Mouse (Mus musculus): ENCODE data around the gene Arsb. TPM values are rescaled to one million over a fixed set of nuclear protein-coding genes. Genes with fewer than 3 reads are reported as not detected.

Arsb gene
- polyA plus RNA-seq, 1 experiment from 2014 or later: 7.0 TPM

- DNase-seq (ENCODE audit: low spot score): no peak
- ATAC-seq (ENCODE audit: low FRiP score): no peak
- Histone ChIP-seq H3K4me2 (replicated peaks; ENCODE audit: low read depth, low read length) (no peak overlapping the region), H3K4me1 (replicated peaks; ENCODE audit: control insufficient read depth, insufficient read depth, low read length) (no peaks in the 10 kb centered on the region), H3K27ac (ENCODE audit: low read depth, low read length) (no peak overlapping the region), H3K9me3 (ENCODE audit: control insufficient read depth, low read length) (no peaks in the 10 kb centered on the region), H3K4me3 (ENCODE audit: low read depth, low read length) (no peak overlapping the region), H3K27me3 (ENCODE audit: control insufficient read depth, insufficient read depth, low read length) (no peaks in the 10 kb centered on the region), H3K36me3 (ENCODE audit: control insufficient read depth, insufficient read depth, low read length) (no peaks in the 10 kb centered on the region), H3K9ac (ENCODE audit: low read depth, low read length) (no peak overlapping the region)
- 70% methylated on average over 5 of the region's 5 CpGs for WGBS
Measured at GRCm38 (mm10) chr13:93912326-93912915, 141.0 kb downstream of the Arsb start.

- Histone ChIP-seq H3K4me3 (ENCODE audit: low read depth, low read length) (no peak overlapping the region), H3K9ac (ENCODE audit: low read depth, low read length) (no peak overlapping the region), H3K9me3 (ENCODE audit: control insufficient read depth, low read length) (no peaks in the 10 kb centered on the region), H3K4me1 (replicated peaks; ENCODE audit: control insufficient read depth, insufficient read depth, low read length) (no peaks in the 10 kb centered on the region), H3K27ac (ENCODE audit: low read depth, low read length) (no peak overlapping the region), H3K36me3 (ENCODE audit: control insufficient read depth, insufficient read depth, low read length) (no peaks in the 10 kb centered on the region), H3K27me3 (ENCODE audit: control insufficient read depth, insufficient read depth, low read length) (no peaks in the 10 kb centered on the region), H3K4me2 (replicated peaks; ENCODE audit: low read depth, low read length) (no peak overlapping the region)
- 85% methylated on average over 3 of the region's 3 CpGs for WGBS
- ATAC-seq (ENCODE audit: low FRiP score) (no peak), DNase-seq (ENCODE audit: low spot score) (no peak)
Measured at GRCm38 (mm10) chr13:93914206-93914605, 142.8 kb downstream of the Arsb start.

- DNase-seq (ENCODE audit: low spot score) (no peak), ATAC-seq (ENCODE audit: low FRiP score) (no peak)
- Histone ChIP-seq H3K9ac (ENCODE audit: low read depth, low read length) (0 out of 2 replicates have a peak overlapping the region, but pooled peaks have one; percentile 24), H3K36me3 (ENCODE audit: control insufficient read depth, insufficient read depth, low read length) (no peaks in the 10 kb centered on the region), H3K27me3 (ENCODE audit: control insufficient read depth, insufficient read depth, low read length) (no peaks in the 10 kb centered on the region), H3K27ac (ENCODE audit: low read depth, low read length) (no peak overlapping the region), H3K4me2 (replicated peaks; ENCODE audit: low read depth, low read length) (no peak overlapping the region), H3K4me1 (replicated peaks; ENCODE audit: control insufficient read depth, insufficient read depth, low read length) (no peaks in the 10 kb centered on the region), H3K4me3 (ENCODE audit: low read depth, low read length) (no peak overlapping the region), H3K9me3 (ENCODE audit: control insufficient read depth, low read length) (no peaks in the 10 kb centered on the region)
- WGBS: 65% methylated on average over 16 of the region's 16 CpGs
Measured at GRCm38 (mm10) chr13:93915641-93916570, 144.5 kb downstream of the Arsb start.

- Histone ChIP-seq H3K36me3 (ENCODE audit: control insufficient read depth, insufficient read depth, low read length) (no peaks in the 10 kb centered on the region), H3K27me3 (ENCODE audit: control insufficient read depth, insufficient read depth, low read length) (no peaks in the 10 kb centered on the region), H3K4me1 (replicated peaks; ENCODE audit: control insufficient read depth, insufficient read depth, low read length) (no peaks in the 10 kb centered on the region), H3K4me2 (replicated peaks; ENCODE audit: low read depth, low read length) (no peak overlapping the region), H3K4me3 (ENCODE audit: low read depth, low read length) (no peak overlapping the region), H3K9ac (ENCODE audit: low read depth, low read length) (no peak overlapping the region), H3K9me3 (ENCODE audit: control insufficient read depth, low read length) (no peaks in the 10 kb centered on the region), H3K27ac (ENCODE audit: low read depth, low read length) (no peak overlapping the region)
- 85% methylated on average over 3 of the region's 3 CpGs for WGBS
- ATAC-seq (ENCODE audit: low FRiP score) (no peak), DNase-seq (ENCODE audit: low spot score) (no peak)
Measured at GRCm38 (mm10) chr13:93919536-93919935, 148.1 kb downstream of the Arsb start.

DNA sequence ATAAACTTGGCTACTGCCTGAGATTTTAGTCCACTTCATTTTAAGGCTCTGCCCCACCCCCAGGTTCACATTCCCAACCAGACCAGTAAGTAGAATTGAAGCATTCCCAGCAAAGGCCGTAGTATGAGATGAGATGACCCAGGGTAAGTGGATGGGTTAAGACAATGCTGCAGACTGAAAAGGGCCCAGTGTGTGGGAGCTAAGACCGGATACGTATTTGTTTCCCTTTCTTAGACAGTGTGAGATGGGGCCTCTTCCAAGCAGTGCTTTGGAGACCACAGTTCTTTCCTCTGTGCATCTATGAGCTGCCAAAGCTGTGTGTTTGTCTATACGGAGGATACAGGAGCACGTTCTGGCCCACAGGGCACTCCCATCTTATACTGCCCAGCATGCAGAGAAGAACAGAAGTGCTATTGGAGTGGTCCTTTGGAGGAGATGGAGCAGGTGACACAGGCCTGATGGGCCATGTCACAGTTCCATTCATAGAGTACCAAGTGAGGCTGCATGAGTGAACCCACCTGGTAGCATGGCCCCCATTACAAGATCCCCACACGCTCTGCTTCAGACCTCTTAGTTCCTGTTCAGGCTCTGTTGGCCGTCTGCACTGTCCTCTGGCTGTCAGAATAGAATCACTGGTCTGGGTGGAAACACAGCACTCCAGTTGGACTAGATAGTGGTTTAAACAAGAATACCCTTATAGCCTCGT lies 148.8 kb downstream of the Arsb start:
- ATAC-seq (ENCODE audit: low FRiP score): no peak
- no peak for DNase-seq (ENCODE audit: low spot score)
- no peak overlapping the region for H3K9ac ChIP-seq (ENCODE audit: low read depth, low read length)
- WGBS: 70% methylated on average over 8 of the region's 8 CpGs
- H3K4me3 ChIP-seq (ENCODE audit: low read depth, low read length): no peak overlapping the region
- no peak overlapping the region for H3K4me2 ChIP-seq (replicated peaks; ENCODE audit: low read depth, low read length)
- no peak overlapping the region for H3K27ac ChIP-seq (ENCODE audit: low read depth, low read length)
- no peaks in the 10 kb centered on the region for H3K36me3 ChIP-seq (ENCODE audit: control insufficient read depth, insufficient read depth, low read length)
- H3K4me1 ChIP-seq (replicated peaks; ENCODE audit: control insufficient read depth, insufficient read depth, low read length): no peaks in the 10 kb centered on the region
- H3K9me3 ChIP-seq (ENCODE audit: control insufficient read depth, low read length): no peaks in the 10 kb centered on the region
- no peaks in the 10 kb centered on the region for H3K27me3 ChIP-seq (ENCODE audit: control insufficient read depth, insufficient read depth, low read length)

GRCm38 (mm10) chr13:93920786-93921300 lies 149.4 kb downstream of the Arsb start:
- Histone ChIP-seq H3K4me2 (replicated peaks; ENCODE audit: low read depth, low read length) (no peak overlapping the region), H3K27ac (ENCODE audit: low read depth, low read length) (no peak overlapping the region), H3K27me3 (ENCODE audit: control insufficient read depth, insufficient read depth, low read length) (no peaks in the 10 kb centered on the region), H3K9me3 (ENCODE audit: control insufficient read depth, low read length) (no peaks in the 10 kb centered on the region), H3K36me3 (ENCODE audit: control insufficient read depth, insufficient read depth, low read length) (no peaks in the 10 kb centered on the region), H3K4me1 (replicated peaks; ENCODE audit: control insufficient read depth, insufficient read depth, low read length) (no peaks in the 10 kb centered on the region), H3K4me3 (ENCODE audit: low read depth, low read length) (no peak overlapping the region), H3K9ac (ENCODE audit: low read depth, low read length) (no peak overlapping the region)
- DNase-seq (ENCODE audit: low spot score) (no peak), ATAC-seq (ENCODE audit: low FRiP score) (no peak)
- WGBS: 91% methylated on average over 4 of the region's 4 CpGs

- H3K27ac ChIP-seq (ENCODE audit: low read depth, low read length): no peak overlapping the region
- 85% methylated on average over 5 of the region's 5 CpGs for WGBS
- H3K4me1 ChIP-seq (replicated peaks; ENCODE audit: control insufficient read depth, insufficient read depth, low read length): no peaks in the 10 kb centered on the region
- no peak overlapping the region for H3K4me3 ChIP-seq (ENCODE audit: low read depth, low read length)
- no peak overlapping the region for H3K4me2 ChIP-seq (replicated peaks; ENCODE audit: low read depth, low read length)
- no peak overlapping the region for H3K9ac ChIP-seq (ENCODE audit: low read depth, low read length)
- H3K9me3 ChIP-seq (ENCODE audit: control insufficient read depth, low read length): no peaks in the 10 kb centered on the region
- DNase-seq (ENCODE audit: low spot score) (no peak), ATAC-seq (ENCODE audit: low FRiP score) (no peak)
- H3K27me3 ChIP-seq (ENCODE audit: control insufficient read depth, insufficient read depth, low read length): no peaks in the 10 kb centered on the region
- H3K36me3 ChIP-seq (ENCODE audit: control insufficient read depth, insufficient read depth, low read length): no peaks in the 10 kb centered on the region
Measured at GRCm38 (mm10) chr13:93921831-93922565, 150.6 kb downstream of the Arsb start.

DNA sequence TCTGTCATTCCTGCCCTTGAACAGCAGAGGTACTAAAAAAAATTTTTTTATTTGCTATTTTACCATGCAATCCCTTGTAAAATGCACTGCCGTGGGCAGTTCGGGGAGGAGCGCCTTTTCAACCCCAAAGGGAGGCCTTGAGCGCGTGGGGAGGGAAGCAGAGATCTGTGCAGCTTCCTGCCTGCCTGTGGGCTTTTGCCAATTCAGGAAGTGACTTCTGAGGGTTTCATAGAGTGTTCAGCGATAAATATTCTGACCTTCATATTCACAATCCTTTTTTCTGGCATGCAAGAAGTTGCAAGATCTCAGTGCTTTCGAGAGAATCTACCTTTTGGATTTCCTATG lies 151.1 kb downstream of the Arsb start:
- no peaks in the 10 kb centered on the region for H3K36me3 ChIP-seq (ENCODE audit: control insufficient read depth, insufficient read depth, low read length)
- H3K9ac ChIP-seq (ENCODE audit: low read depth, low read length): no peak overlapping the region
- H3K27me3 ChIP-seq (ENCODE audit: control insufficient read depth, insufficient read depth, low read length): no peaks in the 10 kb centered on the region

More for the DNA sequence above, 151.1 kb downstream of the Arsb start:
- no peak overlapping the region for H3K4me3 ChIP-seq (ENCODE audit: low read depth, low read length)
- ATAC-seq (ENCODE audit: low FRiP score): no peak
- H3K9me3 ChIP-seq (ENCODE audit: control insufficient read depth, low read length): no peaks in the 10 kb centered on the region
- H3K4me1 ChIP-seq (replicated peaks; ENCODE audit: control insufficient read depth, insufficient read depth, low read length): no peaks in the 10 kb centered on the region
- 81% methylated on average over 7 of the region's 7 CpGs for WGBS
- H3K4me2 ChIP-seq (replicated peaks; ENCODE audit: low read depth, low read length): no peak overlapping the region
- no peak overlapping the region for H3K27ac ChIP-seq (ENCODE audit: low read depth, low read length)
- no peak for DNase-seq (ENCODE audit: low spot score)
